Mouse (Mus musculus) cortical plate, adult 2 months (tissue): ENCODE results near the gene Pex11b.

Experiments
- CTCF ChIP-seq: fragments of 200-500 bp; IDR thresholded peaks from 2 replicates; pipeline ENCODE4 v1.5.1; 2011; ENCODE audit warnings: mild to moderate bottlenecking, control low read depth, low read length; ENCODE audit not compliant: insufficient read depth; ENCODE audit errors: extremely low read depth
- POLR2A ChIP-seq: fragments of 200-500 bp; IDR thresholded peaks from 2 replicates; pipeline ENCODE4 v1.6.1; 2011; ENCODE audit warnings: mild to moderate bottlenecking, low read length, control low read depth; ENCODE audit not compliant: insufficient read depth; ENCODE audit errors: extremely low read depth

GRCm38 (mm10) chr3:96596228-96596707, 38.9 kb upstream of the Pex11b start, which contains the start of gene Ankrd34a:
- TF ChIP-seq POLR2A (peak; percentile 37; the same call in 1 of the 2 replicates), CTCF (no peak)
